In the genomic region with DNA sequence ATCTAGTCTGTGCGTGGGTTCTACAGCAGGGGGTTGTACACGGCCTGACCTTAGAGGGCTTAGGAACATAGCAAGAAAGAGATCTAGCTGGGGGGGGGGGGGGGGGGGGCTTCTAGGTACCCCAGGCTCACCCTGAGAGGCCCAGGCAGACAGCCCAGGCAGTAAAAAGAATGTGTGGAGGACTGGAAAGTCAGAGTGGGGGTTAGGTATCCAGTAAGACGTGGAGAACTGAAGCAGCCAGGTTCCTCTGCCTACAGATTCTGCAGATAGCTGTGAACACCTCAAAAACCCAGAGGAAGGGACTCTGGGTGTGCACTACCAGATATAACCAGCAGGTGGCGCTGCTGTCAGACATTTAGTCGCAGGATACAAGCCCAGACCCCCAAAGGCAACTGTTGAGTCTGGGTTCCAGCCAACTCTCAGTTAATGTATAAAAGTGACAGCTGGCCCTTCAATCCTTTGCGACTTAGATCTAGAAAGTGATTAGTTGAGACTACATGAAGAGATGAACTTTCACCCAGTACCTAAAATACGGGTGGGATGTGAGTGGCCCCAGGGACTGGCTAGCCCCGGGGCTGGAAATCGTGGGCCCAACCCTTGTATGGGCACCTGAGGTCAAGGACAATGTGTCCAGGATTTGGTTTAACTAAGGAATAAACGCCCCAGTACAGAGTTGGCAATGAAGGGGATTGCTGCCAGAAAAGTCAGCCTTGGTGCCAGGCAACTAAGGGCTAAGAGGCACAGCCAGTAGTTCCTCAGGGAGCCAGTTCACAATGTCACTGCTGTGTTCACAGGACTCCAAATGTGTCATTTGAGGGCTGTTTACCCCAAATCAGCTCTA, we compare ENCODE assay signal across 8 mouse cellular contexts.
DNase-seq lines count a peak whose midpoint lies in the region; ATAC-seq lines count a peak whose summit lies in the region.
"Had no signal": no experiment of that assay in that cellular context is flagged by ENCODE, and none has a peak within 500 bp of the region (broad histone marks: within the 10 kb centered on the region; RNA-seq: fewer than 3 reads in every experiment).

No protein-coding gene starts in this region.

- H3K9ac ChIP-seq in intestine, embryonic 14.5 days (ENCODE audit: low read length), result no peak overlapping the region
- no peak overlapping the region for H3K9ac ChIP-seq in midbrain, embryonic 14.5 days (replicated peaks; ENCODE audit: low read length)

- H3K36me3 ChIP-seq in intestine, embryonic 14.5 days (ENCODE audit: control insufficient read depth, insufficient read depth, low read length), result peaks cover 25% of the 10 kb centered on the region
- no peaks in the 10 kb centered on the region for H3K36me3 ChIP-seq in midbrain, embryonic 14.5 days (ENCODE audit: control insufficient read depth, insufficient read depth, low read length)

- DNase-seq in WW6 (ENCODE audit: low read depth, low spot score), result peak; percentile 64
- DNase-seq in cerebellum, adult 9-10 months, result peak; percentile 57
- peak; percentile 85 to 86 for DNase-seq in frontal cortex, postnatal 36 days (ENCODE audit: low spot score in 2 of 2)
- DNase-seq in intestine, embryonic 14.5 days (ENCODE audit: low spot score), result peak; percentile 99
- DNase-seq in left cerebral cortex, postnatal 14 days (ENCODE audit: low spot score in 2 of 2), result peak; percentile 93 to 94
- peak; percentile 97 for DNase-seq in midbrain, embryonic 14.5 days
- DNase-seq in spleen, postnatal 4 days (ENCODE audit: low spot score in 2 of 2), result peak; percentile 66 to 86

- WGBS in intestine, embryonic 14.5 days, result 25% methylated on average over 10 of the region's 10 CpGs
- 31% methylated on average over 10 of the region's 10 CpGs for WGBS in midbrain, embryonic 14.5 days

- ATAC-seq in intestine, embryonic 14.5 days (replicated peaks; ENCODE audit: low FRiP score, low TSS enrichment, low read depth), result peak; percentile 50
- ATAC-seq in midbrain, embryonic 14.5 days (ENCODE audit: low FRiP score, low TSS enrichment), result peak; percentile 37; the same call in 1 of the 2 replicates

- no peaks in the 10 kb centered on the region for H3K27me3 ChIP-seq in intestine, embryonic 14.5 days (replicated peaks; ENCODE audit: control insufficient read depth, insufficient read depth, low read length)
- no peaks in the 10 kb centered on the region for H3K27me3 ChIP-seq in midbrain, embryonic 14.5 days (ENCODE audit: control insufficient read depth, insufficient read depth, low read length)

- no peaks in the 10 kb centered on the region; the same call in 1 of the 2 replicates for H3K4me1 ChIP-seq in intestine, embryonic 14.5 days (replicated peaks; ENCODE audit: control insufficient read depth, insufficient read depth, low read length)
- peaks cover 8% of the 10 kb centered on the region; the same call in 1 of the 2 replicates for H3K4me1 ChIP-seq in midbrain, embryonic 14.5 days (ENCODE audit: control insufficient read depth, insufficient read depth, low read length)
- H3K4me1 ChIP-seq: megakaryocyte, embryonic 14.5 days had no signal

- H3K4me3 ChIP-seq in intestine, embryonic 14.5 days (ENCODE audit: low read depth, low read length), result no peak overlapping the region
- no peak overlapping the region for H3K4me3 ChIP-seq in midbrain, embryonic 14.5 days (replicated peaks; ENCODE audit: low read depth, low read length)
- H3K4me3 ChIP-seq: megakaryocyte, embryonic 14.5 days had no signal

- H3K9me3 ChIP-seq in intestine, embryonic 14.5 days (ENCODE audit: control insufficient read depth, low read length), result no peaks in the 10 kb centered on the region
- H3K9me3 ChIP-seq in midbrain, embryonic 14.5 days (ENCODE audit: control insufficient read depth, low read length), result no peaks in the 10 kb centered on the region
- H3K9me3 ChIP-seq: megakaryocyte, embryonic 14.5 days had no signal

- no peak overlapping the region for H3K4me2 ChIP-seq in intestine, embryonic 14.5 days (ENCODE audit: low read length)
- H3K4me2 ChIP-seq in midbrain, embryonic 14.5 days (ENCODE audit: low read length), result no peak overlapping the region

- no peak overlapping the region for H3K27ac ChIP-seq in intestine, embryonic 14.5 days (ENCODE audit: low read depth)
- H3K27ac ChIP-seq in midbrain, embryonic 14.5 days (replicated peaks; ENCODE audit: low read depth, low read length), result no peak overlapping the region

- intact Hi-C loops in left cerebral cortex, postnatal 14 days (cut with DNase I), result loop anchor here (5.0 kb wide), 1 partner anchor 167 kb away; a partner anchor contains a TSS
